Comparison of ENCODE assay signal across 8 mouse cellular contexts in the genomic region with DNA sequence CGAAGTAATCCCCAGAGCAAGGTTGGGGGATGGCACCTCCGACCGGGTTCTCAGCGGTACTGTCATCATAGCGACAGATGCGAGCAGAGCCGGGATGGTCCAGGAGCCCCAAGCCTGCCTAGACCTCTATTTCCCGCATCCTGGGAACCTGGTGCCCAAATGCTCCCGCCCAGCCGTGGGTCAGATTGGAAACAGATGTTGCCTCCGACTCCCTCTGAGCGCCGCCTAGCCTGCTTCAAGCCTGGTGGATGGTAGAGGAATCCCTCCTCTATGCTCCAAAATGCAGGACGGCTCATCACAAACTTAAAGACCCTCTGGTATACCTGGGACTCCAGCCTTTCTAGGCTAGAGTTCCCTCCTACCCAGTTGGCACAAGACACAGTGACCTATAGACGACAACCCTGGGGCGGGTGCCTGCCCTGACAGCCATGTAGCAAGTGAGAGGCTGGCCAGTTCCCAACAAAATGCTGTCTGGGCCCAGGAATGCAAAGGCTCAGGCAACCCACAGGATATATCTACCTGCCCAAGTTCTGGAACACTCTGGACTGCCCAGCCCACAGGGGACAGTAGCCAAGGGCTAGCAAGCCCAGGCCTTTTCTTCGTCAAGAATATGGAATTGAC. TPM values are rescaled to one million over a fixed set of nuclear protein-coding genes. Genes with fewer than 3 reads are reported as not detected.
A peak's percentile ranks its signal among the peaks of the same experiment; 100 is the strongest.
DNase-seq lines count a peak whose midpoint lies in the region; ATAC-seq and TF ChIP-seq lines count a peak whose summit lies in the region.

No protein-coding gene starts in this region.

- H3K27me3 ChIP-seq in embryonic facial prominence, embryonic 13.5 days: no peaks in the 10 kb centered on the region
- no peaks in the 10 kb centered on the region for H3K27me3 ChIP-seq in hindbrain, embryonic 14.5 days (ENCODE audit: control insufficient read depth, insufficient read depth, low read length)
- no peaks in the 10 kb centered on the region for H3K27me3 ChIP-seq in midbrain, embryonic 16.5 days (ENCODE audit: control insufficient read depth, insufficient read depth, low read depth, low read length)

- ATAC-seq in embryonic facial prominence, embryonic 13.5 days (ENCODE audit: insufficient number of reproducible peaks, insufficient read depth, low FRiP score, low TSS enrichment, low read depth): peak; percentile 11
- ATAC-seq in hindbrain, embryonic 14.5 days (ENCODE audit: low FRiP score): no peak
- peak; percentile 0; the same call in 1 of the 2 replicates for ATAC-seq in midbrain, embryonic 16.5 days

- H3K4me3 ChIP-seq in layer of hippocampus, adult 2 months: peak overlapping the region; percentile 79
- peak overlapping the region; percentile 74 for H3K4me3 ChIP-seq in embryonic facial prominence, embryonic 13.5 days
- peak overlapping the region; percentile 33 for H3K4me3 ChIP-seq in hindbrain, embryonic 14.5 days (replicated peaks; ENCODE audit: low read length)
- peak overlapping the region; percentile 52 for H3K4me3 ChIP-seq in midbrain, embryonic 16.5 days (ENCODE audit: low read depth, low read length)

- 2% methylated on average over 17 of the region's 17 CpGs for WGBS in embryonic facial prominence, embryonic 13.5 days
- WGBS in hindbrain, embryonic 14.5 days: 2% methylated on average over 17 of the region's 17 CpGs
- WGBS in midbrain, embryonic 16.5 days: 3% methylated on average over 17 of the region's 17 CpGs

- TF ChIP-seq CTCF in layer of hippocampus, adult 2 months (conservative IDR thresholded peaks at IDR 0.05): peak; percentile 54

- H3K27ac ChIP-seq in layer of hippocampus, adult 2 months: peak overlapping the region; percentile 87
- peak overlapping the region; percentile 97 for H3K27ac ChIP-seq in embryonic facial prominence, embryonic 13.5 days
- H3K27ac ChIP-seq in hindbrain, embryonic 14.5 days: peak overlapping the region; percentile 79
- peak overlapping the region; percentile 83 for H3K27ac ChIP-seq in midbrain, embryonic 16.5 days (ENCODE audit: low read length)

- H3K9ac ChIP-seq in embryonic facial prominence, embryonic 13.5 days: peak overlapping the region; percentile 59
- H3K9ac ChIP-seq in hindbrain, embryonic 14.5 days: peak overlapping the region; percentile 45
- peak overlapping the region; percentile 60; the same call in 1 of the 2 replicates for H3K9ac ChIP-seq in midbrain, embryonic 16.5 days (ENCODE audit: low read depth, low read length)

- intact Hi-C loops in gastrocnemius, postnatal 14 days (cut with DNase I; ENCODE audit: low total_unique reads): no loop called here
- intact Hi-C loops in left cerebral cortex, postnatal 25 days (cut with DNase I): no loop called here

- peak overlapping the region; percentile 82 for H3K4me2 ChIP-seq in embryonic facial prominence, embryonic 13.5 days
- H3K4me2 ChIP-seq in hindbrain, embryonic 14.5 days (replicated peaks): peak overlapping the region; percentile 58
- H3K4me2 ChIP-seq in midbrain, embryonic 16.5 days (ENCODE audit: low read length): peak overlapping the region; percentile 83

- H3K36me3 ChIP-seq in embryonic facial prominence, embryonic 13.5 days: peaks cover 7% of the 10 kb centered on the region
- peaks cover 3% of the 10 kb centered on the region; the same call in 1 of the 2 replicates for H3K36me3 ChIP-seq in hindbrain, embryonic 14.5 days (replicated peaks; ENCODE audit: control insufficient read depth, insufficient read depth)
- 0 out of 2 replicates have a peak, but pooled peaks cover 4% of the 10 kb centered on the region for H3K36me3 ChIP-seq in midbrain, embryonic 16.5 days (ENCODE audit: control insufficient read depth, insufficient read depth, low read length)

- no peaks in the 10 kb centered on the region for H3K9me3 ChIP-seq in embryonic facial prominence, embryonic 13.5 days
- H3K9me3 ChIP-seq in hindbrain, embryonic 14.5 days (ENCODE audit: control insufficient read depth, low read length): no peaks in the 10 kb centered on the region
- H3K9me3 ChIP-seq in midbrain, embryonic 16.5 days (replicated peaks; ENCODE audit: control insufficient read depth, low read length, poor library complexity, severe bottlenecking): no peaks in the 10 kb centered on the region

- peaks cover 86% of the 10 kb centered on the region for H3K4me1 ChIP-seq in embryonic facial prominence, embryonic 13.5 days
- H3K4me1 ChIP-seq in hindbrain, embryonic 14.5 days (replicated peaks; ENCODE audit: control insufficient read depth, insufficient read depth, low read length): peaks cover 52% of the 10 kb centered on the region
- H3K4me1 ChIP-seq in midbrain, embryonic 16.5 days (ENCODE audit: control insufficient read depth, insufficient read depth, low read length): peaks cover 63% of the 10 kb centered on the region

- DNase-seq in layer of hippocampus, adult 2 months (ENCODE audit: low spot score in 2 of 2): no peak
- no peak for DNase-seq in layer of hippocampus, adult 11-12 months (ENCODE audit: low spot score)
- no peak for DNase-seq in hindbrain, embryonic 14.5 days (ENCODE audit: low spot score)
- no peak for DNase-seq in right cerebral cortex, adult 2 months (ENCODE audit: low spot score in 2 of 2)
- no peak for DNase-seq in gastrocnemius, postnatal 14 days
- DNase-seq in left cerebral cortex, postnatal 25 days (ENCODE audit: low spot score in 2 of 2): no peak

RNA-seq across cellular contexts. Expression of a gene that starts 13.3 kb away (rescaled TPM):
- 100 to 1,000 TPM; 666 to 670 TPM for total RNA-seq in layer of hippocampus, adult 2 months (2021)
- polyA plus RNA-seq in embryonic facial prominence, embryonic 13.5 days (2015; fragmentation: Nextera tagmentation; extraction: Ambion mirVana): 120 and 121 TPM in 2 replicates
- 272 and 276 TPM in 2 replicates for polyA plus RNA-seq in hindbrain, embryonic 14.5 days (2014; fragmentation: Nextera tagmentation; extraction: Ambion mirVana)
- polyA plus RNA-seq in midbrain, embryonic 16.5 days (2015; fragmentation: Nextera tagmentation; extraction: Ambion mirVana): 293 and 299 TPM in 2 replicates
- total RNA-seq in gastrocnemius, postnatal 14 days (2021): 10 to 100 TPM; 38.2 to 44.4 TPM
- total RNA-seq in left cerebral cortex, postnatal 25 days (2021): 100 to 1,000 TPM; 621 to 622 TPM

RNA-seq across cellular contexts. Expression of a gene that starts 49.3 kb away (rescaled TPM):
- total RNA-seq in layer of hippocampus, adult 2 months (2021): not detected
- not detected in 2 replicates for polyA plus RNA-seq in embryonic facial prominence, embryonic 13.5 days (2015; fragmentation: Nextera tagmentation; extraction: Ambion mirVana)
- not detected in 2 replicates for polyA plus RNA-seq in hindbrain, embryonic 14.5 days (2014; fragmentation: Nextera tagmentation; extraction: Ambion mirVana)
- not detected in 2 replicates for polyA plus RNA-seq in midbrain, embryonic 16.5 days (2015; fragmentation: Nextera tagmentation; extraction: Ambion mirVana)
- not detected for total RNA-seq in gastrocnemius, postnatal 14 days (2021)
- not detected for total RNA-seq in left cerebral cortex, postnatal 25 days (2021)

Comparison
In these comparisons a context has a peak if more than half of its experiments do, and no peak if none do; other contexts are left out.
1. RNA of a gene that starts 13.3 kb away (total RNA-seq): 666 to 670 TPM in layer of hippocampus, adult 2 months and 621 to 622 TPM in left cerebral cortex, postnatal 25 days; 38.2 to 44.4 TPM in gastrocnemius, postnatal 14 days; every median in the first group is over 10 times any median in the second.
2. Peak in every context shown above with its lines, with median percentiles within 50 percentile points of each other: H3K27ac ChIP-seq, H3K4me3 ChIP-seq, H3K4me2 ChIP-seq and H3K9ac ChIP-seq.